Mouse (Mus musculus) skeletal muscle tissue, adult 2 months (tissue): Measurements from ENCODE around the gene Fsip2.

Source experiments
- DNase-seq: peaks from one replicate; pipeline ENCODE4 v3.0.0-alpha.2; 2012; ENCODE audit warnings: low read depth, low spot score

Gene Fsip2

GRCm38 (mm10) chr2:82943472-82943871 is at the start of gene Fsip2:
Gene Fsip2 (plus strand): TSS chr2:82943634.
- DNase-seq: no peak

DNA sequence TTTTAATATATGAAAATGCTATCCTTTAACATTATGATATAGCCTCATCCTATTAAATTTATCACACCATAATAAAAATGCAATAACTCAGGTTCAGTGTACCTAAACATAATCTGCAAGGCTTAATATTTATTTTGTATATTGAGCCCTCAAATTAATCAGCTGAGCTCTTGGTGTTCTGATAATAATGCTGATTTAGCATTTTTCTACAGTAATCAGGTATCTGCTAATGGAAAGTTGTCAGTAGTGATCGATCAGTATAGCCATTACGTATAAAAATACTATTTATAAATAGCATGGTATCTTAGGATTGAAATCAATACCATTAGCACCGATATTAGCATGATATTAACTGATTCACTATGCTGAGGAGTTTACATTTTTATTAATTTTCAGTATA is 20.0 kb downstream of the Fsip2 start:
- no peak for DNase-seq

DNA sequence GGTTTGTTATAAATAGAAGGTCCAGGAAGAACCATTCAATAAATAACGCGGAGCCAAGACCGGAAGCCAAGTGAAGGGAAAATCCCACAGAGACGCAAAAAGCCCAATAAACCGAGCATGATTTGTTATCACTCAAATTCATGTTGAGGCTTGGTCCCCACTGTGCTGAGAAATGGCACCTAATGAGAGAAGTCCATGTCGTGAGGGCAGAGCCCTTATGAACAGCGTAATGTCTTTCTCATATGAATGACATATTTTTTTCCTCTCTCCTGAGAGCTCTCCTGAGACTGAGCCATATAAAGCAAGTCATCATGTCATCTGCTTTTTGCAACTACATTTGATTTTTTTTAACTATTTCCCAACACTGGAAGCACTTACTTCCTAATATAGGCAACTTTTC is 82.4 kb downstream of the Fsip2 start:
- DNase-seq: no peak

DNA sequence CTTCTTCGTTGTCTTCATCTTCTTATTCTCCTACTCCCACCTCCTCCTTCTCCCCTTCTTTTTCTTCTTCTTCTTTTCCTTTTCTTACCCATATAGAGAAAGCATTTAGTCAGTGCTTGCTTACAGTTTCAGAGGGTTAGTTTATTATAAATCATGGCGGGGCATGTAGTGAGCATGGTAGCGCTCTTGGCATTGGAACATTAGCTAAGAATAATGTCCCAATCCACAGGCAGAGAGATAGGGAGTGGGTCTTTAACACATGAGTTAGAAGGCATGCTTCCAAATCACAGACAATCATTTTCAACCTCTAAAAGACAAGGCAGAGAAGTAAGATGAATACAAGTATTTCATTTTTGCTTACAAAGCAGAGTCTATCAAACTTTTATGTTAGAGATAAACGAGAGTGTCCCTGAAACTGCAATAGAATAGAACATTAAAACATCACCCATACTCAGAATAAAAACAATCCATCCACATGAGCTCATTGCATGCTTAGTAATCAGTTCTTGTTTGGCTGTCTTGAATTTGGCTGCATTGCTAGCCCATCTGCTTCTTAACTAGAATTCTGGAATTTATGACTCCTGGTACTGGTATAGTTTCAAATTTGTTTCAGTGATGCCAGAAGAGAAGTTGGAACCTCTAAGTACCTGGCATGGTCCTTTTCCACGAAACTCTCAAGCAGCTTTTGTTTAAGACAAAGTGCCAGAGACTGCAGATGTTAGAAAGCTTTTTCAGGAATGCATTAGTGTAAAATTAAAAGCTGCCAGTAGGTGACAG is 109.7 kb downstream of the Fsip2 start:
- DNase-seq: peak; percentile 13
